Mouse (Mus musculus): Measurements from ENCODE around the gene Arid4b. TPM values are rescaled to one million over a fixed set of nuclear protein-coding genes. Genes with fewer than 3 reads are reported as not detected.
"Not testable (repeated sequence)": the region's sequence is repeated elsewhere in the genome, so short reads cannot be mapped to it uniquely, and the experiment has no call there.

Gene Arid4b
- 10 to 100 TPM; 22.0 to 23.5 TPM for total RNA-seq (2021)

DNA sequence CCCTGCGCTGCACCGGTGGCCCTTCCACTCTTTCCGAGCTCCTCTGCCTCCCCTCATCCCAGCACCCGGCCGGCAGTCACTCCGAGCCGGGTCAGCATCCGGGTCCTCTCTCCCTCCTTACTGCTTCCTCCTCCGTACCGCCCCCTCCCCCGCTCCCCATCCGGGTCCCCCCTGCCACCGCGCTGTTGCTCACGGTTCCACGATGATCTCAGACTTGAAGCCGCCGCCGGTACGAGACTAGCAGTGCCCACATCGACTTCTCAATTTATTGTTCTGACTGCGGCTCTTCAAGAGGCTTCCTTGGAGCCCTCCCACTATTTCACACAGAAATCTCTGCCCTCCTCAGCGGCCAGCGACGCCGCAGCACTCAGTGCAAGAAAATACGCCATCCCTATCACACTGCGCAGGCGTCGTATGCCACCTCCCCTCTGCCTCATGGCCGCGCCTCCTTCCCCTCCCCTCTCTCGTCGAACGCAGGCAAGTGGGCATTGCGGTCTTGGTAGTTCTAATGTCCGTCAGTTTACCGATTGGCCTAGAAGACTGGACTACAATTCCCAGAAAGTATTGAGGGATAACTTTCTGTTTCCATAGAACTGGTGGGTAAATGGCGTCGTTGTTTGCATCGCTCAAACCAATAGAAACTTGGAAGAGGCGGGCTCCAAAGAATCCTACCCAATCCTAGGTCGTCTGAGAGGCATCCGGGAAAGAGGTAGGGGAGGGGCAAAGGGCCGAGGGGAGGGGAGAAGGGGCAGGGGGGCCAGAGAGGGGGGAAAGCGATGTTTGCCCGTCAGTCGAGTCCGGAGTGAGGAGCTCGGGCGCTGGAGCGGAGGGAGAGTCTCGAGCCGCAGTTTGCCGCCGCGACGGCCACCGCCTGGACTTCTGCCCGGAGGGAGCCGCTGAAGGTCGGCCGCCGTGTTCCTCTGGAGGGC lies at the start of gene Arid4b, which contains the start of gene Ggps1:
TSS of gene Arid4b (plus strand) at position 220 of the 929 bp plus-strand sequence.
TSS of gene Ggps1 (minus strand) at position 476 of the 929 bp plus-strand sequence.
- intact Hi-C loops (cut with DNase I) = loop anchor here (2.0 to 10.0 kb wide), 5 partner anchors 24 to 552 kb away; partner anchors contain the start of genes B3galnt2, Mrpl32, Psma2 and Tbce
- peak; percentile 90 to 94 for DNase-seq

DNA sequence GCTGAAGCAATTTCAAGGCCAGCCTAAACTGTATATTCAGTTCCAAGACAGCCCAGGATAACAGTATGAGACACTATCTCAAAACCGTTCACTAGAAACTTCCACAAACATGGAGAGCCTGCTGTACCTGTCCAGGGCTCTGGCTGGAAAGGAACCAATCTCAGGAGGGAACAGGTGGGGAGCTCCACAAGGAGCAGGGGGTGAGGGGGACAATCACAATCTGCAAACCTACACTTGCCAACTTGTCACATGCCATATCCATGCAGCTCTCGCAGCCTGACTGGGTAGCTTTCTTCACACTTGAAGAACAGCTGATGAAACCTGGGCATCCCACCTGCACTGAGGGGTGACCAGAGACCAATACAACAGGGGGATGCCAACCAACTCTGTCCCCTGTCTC lies 49.0 kb upstream of the Arid4b start:
- intact Hi-C loops (cut with DNase I) = no loop called here
- no peak for DNase-seq

DNA sequence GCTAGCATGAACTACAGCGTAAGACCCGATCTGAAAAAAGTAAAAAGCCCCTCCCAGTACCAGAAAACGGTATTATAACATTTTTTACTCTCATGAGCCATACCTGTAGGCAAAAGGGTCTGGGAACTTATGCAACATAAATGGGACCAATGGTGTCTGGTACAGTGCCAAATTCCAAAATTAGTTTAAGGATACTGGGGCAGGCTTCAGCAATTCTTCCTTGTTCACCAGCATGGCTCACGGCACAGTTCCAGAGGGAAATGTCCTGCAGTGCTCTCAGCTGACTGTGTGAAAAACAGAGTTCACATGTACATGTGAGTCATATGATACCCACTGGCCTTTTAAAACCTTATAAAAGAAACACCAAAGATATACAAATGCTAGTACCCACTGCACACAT lies 48.5 kb upstream of the Arid4b start:
- intact Hi-C loops (cut with DNase I) = no loop called here
- no peak for DNase-seq

DNA sequence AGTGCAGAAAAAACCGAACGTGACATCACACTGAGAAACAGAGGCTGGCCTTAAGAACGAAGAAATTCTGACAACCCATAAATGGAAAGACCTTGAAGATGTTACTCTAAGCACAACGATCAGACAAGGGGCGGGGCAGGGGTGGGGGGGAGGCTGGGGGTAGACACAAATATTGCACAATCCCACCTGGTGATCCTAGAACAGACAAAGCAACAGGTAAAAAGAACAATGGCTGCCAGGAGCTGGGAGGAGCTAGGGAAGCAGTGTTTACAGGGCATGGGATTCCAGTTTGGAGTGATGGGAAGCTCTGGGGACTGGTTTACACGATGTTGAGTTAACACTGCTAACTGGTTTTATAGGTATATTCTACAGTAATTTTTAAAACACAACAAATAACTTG lies 47.4 kb upstream of the Arid4b start:
- DNase-seq = no peak
- intact Hi-C loops (cut with DNase I) = no loop called here

DNA sequence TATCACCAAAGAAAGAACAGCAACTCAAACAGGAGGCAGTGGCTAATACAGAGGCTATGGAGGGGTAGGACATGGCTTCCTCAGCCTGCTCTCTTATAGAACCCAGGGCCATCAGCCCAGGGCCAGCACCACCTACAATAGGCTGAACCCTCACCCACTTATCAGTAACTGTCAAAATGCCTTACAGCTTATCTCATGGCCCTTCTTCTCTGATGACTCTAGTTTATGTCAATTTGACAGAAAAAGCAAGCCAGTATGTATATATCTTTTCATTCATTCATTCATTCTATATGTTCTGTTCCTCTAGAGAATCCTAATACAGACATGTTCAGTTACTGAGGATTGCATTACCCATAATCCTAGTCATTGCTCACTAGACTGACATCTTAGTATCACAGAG lies 44.7 kb upstream of the Arid4b start:
- DNase-seq = no peak
- intact Hi-C loops (cut with DNase I) = no loop called here

DNA sequence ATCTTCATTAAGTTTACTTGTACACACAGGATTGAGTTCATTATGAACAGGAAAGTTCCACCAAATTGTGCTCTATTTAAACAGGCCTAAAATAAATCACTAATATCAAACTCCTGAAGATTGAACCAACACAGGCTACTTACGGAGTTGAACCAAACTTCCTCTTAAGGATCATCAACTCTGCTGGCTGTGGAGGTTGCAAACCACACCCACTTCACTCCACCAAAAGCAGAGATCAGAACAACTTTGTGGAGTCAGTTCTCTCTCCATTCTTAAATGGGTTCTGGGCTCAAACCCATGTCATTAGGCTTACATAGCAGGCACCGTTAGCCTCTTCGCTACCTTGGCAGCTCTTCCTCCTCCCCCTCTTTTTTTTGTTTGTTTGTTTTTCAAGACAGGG lies 44.2 kb upstream of the Arid4b start:
- intact Hi-C loops (cut with DNase I) = no loop called here
- DNase-seq = no peak

DNA sequence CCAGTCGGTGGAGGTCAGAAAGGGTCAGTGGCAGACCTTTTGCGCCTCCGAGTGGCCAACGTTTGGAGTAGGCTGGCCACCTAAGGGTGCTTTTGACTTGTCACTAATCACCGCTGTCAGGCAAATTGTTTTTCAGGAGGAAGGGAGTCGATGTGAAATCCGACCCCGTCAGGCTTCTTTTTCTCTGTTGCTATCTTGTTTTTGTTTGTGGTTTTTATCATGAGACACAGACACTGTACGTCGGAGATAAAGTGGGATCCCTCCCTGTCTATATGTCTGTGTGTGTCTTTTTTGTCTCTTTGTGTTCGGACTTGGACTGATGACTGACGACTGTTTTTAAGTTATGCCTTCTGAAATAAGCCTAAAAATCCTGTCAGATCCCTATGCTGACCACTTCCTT lies 41.6 kb upstream of the Arid4b start:
- DNase-seq; intact Hi-C loops (cut with DNase I): not testable (repeated sequence)

DNA sequence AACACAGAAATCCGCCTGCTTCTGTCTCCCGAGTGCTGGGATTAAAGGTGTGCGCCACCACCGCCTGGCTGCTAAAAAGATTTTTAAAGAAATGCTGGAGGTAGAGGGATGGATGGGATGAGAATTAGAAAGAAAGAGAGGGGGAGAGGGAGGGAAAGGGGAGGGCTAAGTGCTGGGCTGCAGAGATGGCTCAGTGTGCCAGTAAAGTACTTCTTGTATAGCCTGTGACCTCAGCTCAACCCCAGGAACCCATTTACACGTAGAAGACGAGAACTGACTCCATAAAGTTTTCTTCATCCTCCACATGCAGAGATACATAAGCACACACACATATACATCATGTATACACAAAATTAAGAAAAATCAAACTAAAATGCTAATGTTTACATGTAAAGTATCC lies 37.5 kb upstream of the Arid4b start:
- intact Hi-C loops (cut with DNase I) = no loop called here
- DNase-seq = no peak

DNA sequence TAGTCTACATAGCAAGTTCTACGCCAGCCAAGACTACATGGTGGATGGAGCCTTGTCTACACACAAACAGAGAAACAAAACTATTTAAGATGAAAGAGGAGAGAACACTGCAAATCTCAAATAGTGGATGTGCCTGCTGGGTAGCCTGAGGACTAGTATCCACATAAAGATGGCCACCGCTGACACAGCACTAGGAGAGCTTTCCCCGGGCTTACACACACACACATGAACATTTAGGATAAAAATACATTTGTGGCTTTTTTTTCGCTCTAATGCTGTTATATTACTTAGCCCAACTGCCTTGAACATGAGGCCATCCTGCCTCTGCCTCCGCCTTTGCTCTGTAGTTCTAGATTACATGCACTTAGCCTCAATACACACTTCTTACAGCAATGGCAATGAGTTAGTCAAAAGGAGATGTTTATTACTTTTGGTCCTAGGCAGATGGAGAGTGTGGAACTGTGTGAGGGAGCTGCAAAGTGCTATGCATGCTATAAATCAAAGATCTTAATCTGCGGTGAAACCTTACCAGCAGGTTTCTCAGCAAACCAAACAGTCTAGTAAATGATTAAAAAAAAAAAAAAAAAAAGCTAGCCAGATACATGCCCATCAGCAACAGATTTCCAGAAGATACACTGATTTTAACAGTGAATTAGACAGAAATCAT lies 36.7 kb upstream of the Arid4b start:
- intact Hi-C loops (cut with DNase I) = no loop called here
- no peak for DNase-seq

DNA sequence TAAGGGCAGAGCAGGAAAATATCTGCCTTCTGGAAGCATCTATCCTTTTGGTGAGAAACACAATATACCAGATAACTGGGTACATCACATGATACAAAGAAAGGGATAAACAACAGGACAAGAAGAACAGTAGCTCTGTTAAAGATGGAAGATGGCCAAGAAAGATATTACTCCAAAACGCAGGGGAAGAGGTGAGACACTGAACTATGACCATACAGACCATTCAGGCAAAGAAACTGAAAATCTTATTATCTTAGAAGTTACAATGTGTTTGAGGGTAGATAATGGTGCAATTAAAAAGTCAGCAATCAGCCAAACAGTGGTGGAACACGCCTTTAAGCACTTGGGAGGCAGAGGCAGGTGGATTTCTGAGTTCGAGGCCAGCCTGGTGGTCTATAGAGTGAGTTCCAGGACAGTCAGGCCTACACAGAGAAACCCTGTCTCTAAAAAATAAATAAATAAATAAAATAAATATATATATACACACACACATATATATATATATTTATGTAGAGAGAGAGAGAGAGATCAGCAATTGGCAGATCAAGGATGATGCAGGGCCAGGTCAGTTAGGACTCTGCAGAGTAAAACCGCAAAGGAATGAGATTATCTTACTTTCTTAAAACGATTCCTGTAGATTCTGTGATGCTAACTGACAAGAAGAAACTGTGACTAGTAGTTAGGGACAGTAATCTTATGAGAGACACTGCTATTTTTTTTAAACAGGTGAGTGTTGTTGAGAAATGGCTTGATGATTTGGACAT lies 29.5 kb upstream of the Arid4b start:
- intact Hi-C loops (cut with DNase I) = no loop called here
- DNase-seq = no peak

DNA sequence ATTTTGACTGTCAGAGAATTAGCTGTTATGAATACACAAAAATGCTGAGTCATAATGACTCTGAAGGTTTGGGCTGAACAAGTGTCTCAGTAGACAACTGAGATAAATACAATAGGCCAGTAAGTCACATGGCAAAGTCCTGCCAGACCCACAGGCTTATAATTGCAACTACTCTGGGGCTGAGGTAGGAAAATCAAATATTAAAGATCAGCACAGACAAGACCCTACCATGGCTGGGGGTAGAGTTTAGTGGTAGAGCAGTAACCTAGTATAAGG lies 29.0 kb upstream of the Arid4b start:
- intact Hi-C loops (cut with DNase I) = no loop called here
- no peak for DNase-seq

DNA sequence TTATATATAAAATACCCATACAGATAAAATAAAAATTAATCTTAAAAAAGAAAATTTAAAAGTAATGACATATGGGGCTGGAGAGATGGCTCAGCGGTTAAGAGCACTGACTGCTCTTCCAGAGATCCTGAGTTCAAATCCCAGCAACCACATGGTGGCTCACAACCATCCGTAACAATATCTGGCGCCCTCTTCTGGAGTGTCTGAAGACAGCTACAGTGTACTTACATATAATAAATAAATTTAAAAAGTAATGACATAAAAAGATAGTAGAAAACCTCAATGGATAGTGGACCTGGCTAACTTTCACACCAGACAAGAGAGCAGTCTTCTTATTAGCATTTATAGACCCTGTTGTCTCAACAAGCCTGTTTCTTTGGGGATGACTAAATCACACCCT lies 27.7 kb upstream of the Arid4b start:
- DNase-seq; intact Hi-C loops (cut with DNase I): not testable (repeated sequence)

DNA sequence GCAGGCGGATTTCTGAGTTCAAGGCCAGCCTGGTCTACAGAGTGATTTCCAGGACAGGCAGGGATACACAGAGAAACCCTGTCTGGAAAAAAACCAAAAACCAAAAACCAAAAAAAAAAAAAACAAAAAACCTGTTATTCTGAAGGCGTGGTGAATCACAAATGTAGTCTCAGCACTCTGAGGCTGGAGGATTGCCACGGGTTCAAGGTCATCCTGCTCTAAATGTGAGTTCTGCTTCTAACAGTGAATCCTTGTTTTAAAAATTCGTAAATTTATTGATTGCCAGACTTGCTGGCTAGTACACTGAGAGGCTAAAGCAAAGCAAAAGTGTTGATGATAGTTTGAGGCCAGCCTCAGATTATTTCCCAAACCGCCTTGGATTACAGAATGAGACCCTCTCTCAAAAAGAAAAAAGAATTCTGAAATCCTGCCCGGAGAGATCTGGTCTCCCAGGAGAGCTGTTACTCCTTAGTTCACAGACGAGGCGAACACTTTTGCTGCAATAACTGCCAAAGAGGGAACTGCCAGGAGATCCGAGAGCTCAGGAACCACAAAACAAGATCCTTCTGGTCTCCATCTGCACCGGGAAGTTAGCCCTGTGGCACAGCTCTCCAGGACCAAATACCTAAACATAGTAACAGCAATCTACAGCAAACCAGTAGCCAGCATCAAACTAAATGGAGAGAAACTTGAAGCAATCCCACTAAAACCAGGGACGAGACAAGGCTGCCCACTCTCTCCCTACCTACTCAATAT lies 27.0 kb upstream of the Arid4b start:
- no peak for DNase-seq
- intact Hi-C loops (cut with DNase I) = no loop called here

DNA sequence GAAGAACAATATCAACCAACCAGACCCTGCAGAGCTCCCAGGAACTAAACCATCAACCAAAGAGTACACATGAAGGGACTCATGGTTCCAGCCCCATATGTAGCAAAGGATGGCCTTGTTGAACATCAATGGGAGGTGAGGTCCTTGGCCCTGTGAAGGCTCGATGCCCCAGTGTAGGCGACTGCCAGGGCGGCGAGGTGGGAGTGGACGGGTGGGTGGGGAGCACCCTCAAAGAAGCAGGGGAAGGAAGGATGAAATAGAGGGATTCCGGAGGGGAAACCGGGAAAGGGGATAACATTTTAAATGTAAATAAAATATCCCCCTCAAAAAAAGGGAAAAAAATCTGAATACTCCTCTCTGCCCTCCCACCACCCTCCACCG lies 24.1 kb upstream of the Arid4b start:
- no peak for DNase-seq
- intact Hi-C loops (cut with DNase I) = loop anchor here (2.0 kb wide), 2 partner anchors 24 to 84 kb away; partner anchors contain the start of genes Arid4b, B3galnt2 and Ggps1

DNA sequence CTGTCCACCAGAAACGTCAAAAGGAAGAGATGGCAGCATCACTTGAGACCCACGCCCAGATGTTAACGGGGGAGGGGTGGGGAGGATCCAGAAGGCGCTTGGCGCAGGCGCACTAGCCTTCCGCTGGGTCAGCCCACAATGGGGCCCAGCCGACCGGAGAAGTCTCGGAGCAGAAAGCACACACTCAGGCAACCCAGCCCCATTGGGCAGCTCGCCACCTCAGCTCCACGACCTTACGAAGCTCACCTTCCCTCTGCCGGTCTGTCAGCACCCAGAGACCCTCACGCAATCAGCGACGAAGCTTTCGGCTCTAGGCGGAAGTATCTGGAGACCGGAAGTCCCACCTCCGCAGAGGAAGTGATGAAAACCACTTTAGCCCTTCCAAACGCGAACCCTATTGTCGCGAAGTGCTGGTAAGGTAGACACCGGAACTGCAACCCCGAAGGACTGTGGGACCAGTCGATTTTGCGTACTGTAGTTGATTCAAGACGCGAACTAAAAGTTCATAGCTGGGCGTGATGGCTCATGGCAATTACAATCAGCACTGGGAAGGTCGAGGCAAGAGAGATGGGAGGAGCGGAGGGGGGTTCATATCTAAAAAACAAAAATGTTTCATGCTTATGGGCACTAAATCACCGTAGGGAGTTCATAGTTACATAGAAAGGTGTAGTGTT lies 23.6 kb upstream of the Arid4b start, which contains the start of gene Tbce:
TSS of gene Tbce (minus strand) at position 347 of the 674 bp plus-strand sequence.
- intact Hi-C loops (cut with DNase I) = loop anchor here (2.0 kb wide), 2 partner anchors 23 to 85 kb away; partner anchors contain the start of genes Arid4b, B3galnt2 and Ggps1
- peak; percentile 88 to 93 for DNase-seq

DNA sequence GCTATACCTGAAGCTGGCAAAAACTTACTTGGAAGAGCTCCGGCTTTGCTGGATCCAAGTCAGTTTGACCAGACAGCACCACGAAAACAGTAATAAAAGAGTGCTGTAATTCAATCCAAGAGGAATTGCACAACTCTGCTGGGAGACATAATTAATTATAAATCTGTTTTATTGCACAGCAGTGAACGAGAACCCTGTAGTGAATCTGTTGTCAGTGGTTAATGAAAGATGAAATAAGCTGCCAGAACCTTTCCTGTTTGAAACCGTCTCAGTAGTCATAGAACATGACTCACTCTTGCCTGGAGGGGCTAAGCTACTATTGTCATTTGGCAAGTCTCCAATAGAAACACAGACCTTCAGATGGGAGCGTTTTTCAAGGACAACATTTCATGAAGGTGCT lies 22.8 kb upstream of the Arid4b start:
- intact Hi-C loops (cut with DNase I) = no loop called here
- DNase-seq = no peak

DNA sequence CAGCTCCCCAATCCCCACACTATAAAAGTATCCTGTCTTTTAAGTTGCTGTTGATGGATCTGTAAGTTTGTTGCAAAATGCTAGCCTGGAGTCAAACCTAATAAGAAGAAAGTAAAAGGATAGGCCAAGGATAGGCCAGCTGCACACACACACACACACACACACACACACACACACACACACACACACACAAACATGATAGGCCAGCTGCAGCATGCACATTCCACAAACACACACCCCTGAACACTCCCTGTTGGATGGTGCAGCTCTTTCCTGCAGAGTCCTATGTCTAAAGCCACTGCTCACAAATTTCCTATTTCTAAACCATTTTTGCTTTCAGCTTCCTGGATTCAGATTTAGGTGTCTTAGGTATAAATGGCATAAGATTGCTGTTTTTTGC lies 19.2 kb upstream of the Arid4b start:
- DNase-seq = no peak

DNA sequence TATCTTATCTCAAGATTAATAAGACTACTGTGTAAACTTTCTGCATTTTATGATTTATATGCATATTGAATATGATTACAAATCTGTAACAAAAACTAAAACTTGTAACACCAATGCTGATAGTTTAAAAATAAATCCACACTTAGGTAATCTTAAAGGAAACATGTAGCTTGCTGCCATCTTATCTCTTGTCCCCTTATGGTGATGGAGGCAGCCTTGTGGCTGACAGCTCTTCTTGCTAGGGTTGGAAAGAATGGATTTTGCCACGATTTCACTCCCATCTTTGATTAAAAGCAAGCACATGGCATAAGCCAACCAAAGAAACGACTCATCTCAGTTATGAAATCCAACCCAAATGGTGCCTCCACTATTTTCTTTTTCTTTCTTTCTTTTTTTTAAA lies 18.5 kb upstream of the Arid4b start:
- intact Hi-C loops (cut with DNase I) = no loop called here
- DNase-seq = no peak

More for the DNA sequence above, 19.2 kb upstream of the Arid4b start:
- intact Hi-C loops (cut with DNase I) = no loop called here

DNA sequence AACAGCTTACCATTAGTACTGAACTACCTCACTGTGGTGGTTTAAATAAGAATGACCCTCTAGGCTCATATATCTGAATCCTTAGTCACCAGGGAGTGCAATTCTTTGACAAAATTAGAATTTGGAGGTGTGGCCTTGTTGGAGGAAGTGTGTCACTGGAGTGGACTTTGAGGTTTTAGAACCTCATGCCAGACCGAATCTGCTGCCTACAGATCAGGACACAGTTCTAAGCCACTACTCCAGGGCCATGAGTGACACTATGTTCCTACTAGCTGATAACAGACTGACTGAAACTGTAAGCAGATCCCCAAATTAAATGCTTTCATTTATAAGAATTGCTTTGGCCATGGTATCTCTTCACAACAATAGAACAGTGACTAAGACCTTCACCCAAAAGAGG lies 13.2 kb upstream of the Arid4b start:
- intact Hi-C loops (cut with DNase I) = no loop called here

DNA sequence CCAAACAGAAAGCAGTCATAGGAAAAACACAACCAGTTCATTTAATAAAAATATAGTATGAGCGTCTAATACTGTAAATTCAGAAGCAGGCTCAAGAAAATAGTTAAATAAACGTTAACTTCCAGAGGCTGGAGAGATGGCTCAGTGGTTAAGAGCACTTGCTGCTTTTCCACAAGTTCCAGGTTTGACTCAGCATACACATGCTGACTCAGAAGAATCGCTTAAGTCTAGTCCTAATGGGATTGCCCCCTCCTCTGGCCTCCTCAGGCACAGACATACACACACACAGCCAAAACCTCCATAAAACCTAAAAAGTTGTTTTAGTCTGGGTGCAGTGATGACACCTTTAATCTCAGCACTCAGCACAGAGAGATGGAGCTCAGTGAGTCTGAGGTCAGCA lies 6.2 kb upstream of the Arid4b start:
- DNase-seq = no peak
- intact Hi-C loops (cut with DNase I) = no loop called here

More for the DNA sequence above, 13.2 kb upstream of the Arid4b start:
- no peak for DNase-seq

All from heart, postnatal 36 days (tissue).